Mouse (Mus musculus) erythroblast, adult 5-6 weeks (primary cell): ENCODE data around the gene Nup214. TPM values are rescaled to one million over a fixed set of nuclear protein-coding genes. Genes with fewer than 3 reads are reported as not detected.
"Not testable (repeated sequence)": the region's sequence is repeated elsewhere in the genome, so short reads cannot be mapped to it uniquely, and the experiment has no call there.

Experiments used
- ATAC-seq: replicated peaks from 2 replicates; pipeline ENCODE4 v1.8.0; 2016; ENCODE audit warnings: moderate number of reproducible peaks, mild to moderate bottlenecking, moderate TSS enrichment, inconsistent platforms; ENCODE audit not compliant: poor library complexity, low FRiP score, severe bottlenecking
- total RNA-seq, 2 experiments: library from RNA; stranded (forward) in 1 of 2; stranded (reverse) in 1 of 2; fragments of 150-400 nt in 1 of 2; fragments of 200-764, 138-1000 nt in 1 of 2; gene quantifications; 2 replicates each; pipeline versions ENCODE4 v1.2.3 to v1.2.4; 2015 to 2017; ENCODE audit warnings: low replicate concordance in 2 of 2

Gene Nup214
- total RNA-seq, 2 experiments from 2014 or later: 13.4 to 14.7 TPM

GRCm38 (mm10) chr2:32037279-32037858 is 63.1 kb downstream of the Nup214 start:
- ATAC-seq: no peak

- no peak for ATAC-seq
Measured at GRCm38 (mm10) chr2:32038661-32039081, 64.4 kb downstream of the Nup214 start.

- not testable (repeated sequence) for ATAC-seq
Measured at GRCm38 (mm10) chr2:32040646-32041045, 66.4 kb downstream of the Nup214 start.

- ATAC-seq: no peak
Measured at GRCm38 (mm10) chr2:32041087-32041486, 66.9 kb downstream of the Nup214 start.

- ATAC-seq: no peak
Measured at GRCm38 (mm10) chr2:32043836-32044235, 69.6 kb downstream of the Nup214 start.

- no peak for ATAC-seq
Measured at GRCm38 (mm10) chr2:32045375-32045774, 71.1 kb downstream of the Nup214 start.

DNA sequence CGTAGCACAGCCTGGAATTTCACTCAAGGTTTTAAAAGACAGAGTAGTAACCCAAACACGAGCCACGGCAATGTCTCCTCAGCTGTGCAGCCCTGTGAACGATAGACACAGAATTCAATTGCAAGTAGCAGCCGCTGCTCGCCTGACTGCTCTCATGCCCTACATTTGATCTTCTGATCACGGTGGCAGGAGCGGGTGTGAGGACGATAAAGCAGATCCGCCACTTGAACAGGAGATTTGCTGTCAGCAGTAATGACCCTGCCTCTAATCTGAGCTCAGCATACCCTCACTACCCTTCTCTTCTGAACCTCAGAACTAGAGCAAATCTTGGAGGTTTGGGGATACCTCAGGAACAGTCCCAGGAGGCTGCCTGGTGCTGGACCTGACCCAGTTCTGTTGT is 71.8 kb downstream of the Nup214 start:
- ATAC-seq: no peak

GRCm38 (mm10) chr2:32047323-32047722 is 73.1 kb downstream of the Nup214 start:
- ATAC-seq: no peak

GRCm38 (mm10) chr2:32051791-32052190 is 77.6 kb downstream of the Nup214 start:
- no peak for ATAC-seq

GRCm38 (mm10) chr2:32052418-32052817 is 78.2 kb downstream of the Nup214 start:
- ATAC-seq: no peak

DNA sequence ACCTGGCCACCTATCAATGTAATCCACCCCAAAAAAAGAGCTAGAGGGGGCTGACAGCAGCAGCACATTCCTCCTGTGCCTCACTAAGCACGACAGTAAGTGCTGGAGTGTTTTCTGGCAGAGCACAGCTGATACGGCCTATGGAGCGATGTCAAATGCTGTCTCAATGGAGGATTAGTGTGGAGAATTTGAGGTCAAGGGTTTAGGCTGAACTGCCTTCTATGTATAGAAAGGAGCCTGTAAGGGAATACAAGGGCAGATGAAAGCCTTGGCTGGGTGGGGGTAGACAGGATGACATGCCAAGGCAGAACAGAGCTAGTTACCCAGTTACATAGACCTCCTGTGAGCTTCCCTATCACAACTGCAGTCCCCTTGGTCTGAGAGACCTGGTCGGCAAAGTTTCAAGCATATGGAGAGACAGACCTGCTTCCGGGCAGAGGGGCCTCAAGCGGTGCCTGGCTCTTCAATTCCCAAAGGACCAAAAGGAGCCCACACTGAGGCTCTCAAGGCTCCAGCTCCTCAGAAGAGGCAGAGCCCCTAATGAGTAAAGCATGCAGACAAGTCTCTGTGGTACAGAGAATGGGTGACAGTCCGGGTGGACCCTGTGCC is 81.2 kb downstream of the Nup214 start:
- ATAC-seq: 0 out of 2 replicates have a peak, but pooled peaks have one; percentile 10

DNA sequence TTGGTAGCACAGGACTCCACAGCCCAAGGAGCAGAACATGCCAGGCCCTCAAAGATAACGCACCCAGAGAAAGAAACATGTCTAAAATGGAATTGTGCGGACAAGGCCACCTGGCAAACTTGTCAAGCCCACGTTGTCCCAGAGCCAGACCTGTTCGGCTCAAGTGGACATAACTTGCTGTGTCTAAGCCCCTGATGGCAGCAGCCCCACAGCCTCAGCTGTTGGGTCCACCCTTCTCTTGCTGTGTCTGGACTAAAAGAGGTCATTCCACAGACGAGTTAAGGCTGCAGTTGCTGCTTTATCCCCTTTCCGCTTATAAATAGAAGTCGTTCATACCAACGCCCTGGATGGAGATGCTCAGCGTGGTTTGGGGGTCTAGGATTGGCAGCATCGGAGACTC is 82.3 kb downstream of the Nup214 start:
- no peak for ATAC-seq

GRCm38 (mm10) chr2:32057360-32057759 is 83.1 kb downstream of the Nup214 start:
- ATAC-seq: no peak

DNA sequence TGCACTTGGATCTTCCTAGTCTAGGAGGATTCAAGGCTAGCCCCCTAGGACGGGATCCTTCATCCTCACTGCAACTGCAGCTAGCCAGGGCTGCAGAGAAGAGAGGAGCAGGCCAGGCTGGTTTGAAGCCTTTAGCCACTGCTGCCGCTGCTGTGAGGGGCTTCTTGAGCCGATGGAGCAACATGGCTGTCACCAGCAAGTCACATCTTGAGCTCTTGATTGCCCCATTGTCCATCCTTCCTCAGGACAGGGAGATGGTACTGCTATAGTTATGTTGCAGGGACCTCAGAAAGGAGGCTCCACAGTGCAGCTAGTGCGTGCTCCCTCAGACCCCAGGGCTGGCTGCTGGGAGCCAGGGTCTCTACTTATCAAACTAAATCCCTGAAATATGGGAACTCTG is 83.6 kb downstream of the Nup214 start:
- no peak for ATAC-seq

DNA sequence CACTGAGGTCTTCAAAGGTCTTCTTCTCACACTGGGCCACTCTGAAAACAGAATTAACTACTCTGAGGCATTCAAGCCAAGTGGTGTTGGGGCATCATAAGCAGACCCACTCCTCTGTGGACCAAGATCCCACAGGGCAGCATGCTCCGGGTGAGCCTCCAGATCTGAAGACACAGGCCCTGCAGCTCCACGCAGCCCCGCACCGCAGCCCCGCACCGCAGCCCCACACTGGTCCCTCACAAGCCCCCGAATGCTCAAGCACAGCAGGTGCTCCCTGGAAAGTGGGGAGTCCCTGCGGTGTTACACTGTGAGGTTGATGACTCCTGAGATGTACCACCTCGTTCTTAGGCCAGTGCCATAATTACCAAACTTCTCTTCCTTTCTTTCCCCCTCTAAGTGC is 84.0 kb downstream of the Nup214 start:
- ATAC-seq: no peak

- ATAC-seq: no peak
Measured at GRCm38 (mm10) chr2:32058716-32059115, 84.5 kb downstream of the Nup214 start.

DNA sequence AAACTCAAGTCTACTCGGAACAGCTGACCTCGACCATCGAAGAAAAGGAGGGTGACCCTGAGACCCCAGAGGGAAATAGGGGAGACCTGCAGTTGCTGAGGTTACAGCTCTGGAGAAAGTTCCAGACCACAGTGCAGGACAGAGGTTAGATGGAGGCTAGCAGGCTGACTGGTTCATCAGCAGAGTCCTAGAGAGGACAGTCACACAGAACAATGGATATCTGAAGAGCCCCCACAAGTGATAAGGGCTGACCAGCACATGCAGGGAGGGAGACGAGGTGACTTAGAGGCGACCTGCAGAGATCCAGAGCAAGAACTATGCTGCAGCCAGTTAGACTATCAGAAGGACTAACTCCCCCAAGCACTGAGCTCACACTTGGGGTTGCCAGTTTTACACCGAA is 85.4 kb downstream of the Nup214 start:
- ATAC-seq: no peak

DNA sequence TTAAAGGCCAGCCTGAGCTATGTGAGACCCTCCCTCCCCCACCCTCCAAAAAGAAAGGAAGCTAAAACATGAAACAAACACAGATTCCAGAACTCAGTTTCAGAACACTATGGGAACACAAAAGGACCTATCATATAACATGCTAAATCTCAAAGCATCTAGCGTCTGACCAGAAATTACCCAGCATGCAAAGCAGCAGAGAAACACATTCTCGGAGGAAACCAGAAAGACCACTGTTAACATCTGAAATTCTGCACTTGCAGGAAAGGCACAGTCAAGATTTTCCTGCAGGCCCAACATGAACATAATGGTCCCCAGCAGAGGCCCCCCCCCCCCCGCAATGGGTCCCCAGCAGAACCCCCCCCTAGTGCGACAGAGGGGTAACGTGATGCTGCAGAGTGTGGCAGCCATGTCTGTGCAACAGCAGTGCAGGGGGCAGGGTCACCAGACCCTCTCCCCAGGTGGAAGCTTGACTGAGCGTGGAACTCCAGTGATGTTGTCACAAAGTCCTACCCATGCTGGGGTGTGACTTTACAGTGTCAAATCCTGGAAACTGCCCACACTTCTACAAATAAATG is 86.1 kb downstream of the Nup214 start:
- no peak for ATAC-seq

- ATAC-seq: peak; percentile 42; the same call in 1 of the 2 replicates
Measured at GRCm38 (mm10) chr2:32061189-32061588, 87.0 kb downstream of the Nup214 start.

DNA sequence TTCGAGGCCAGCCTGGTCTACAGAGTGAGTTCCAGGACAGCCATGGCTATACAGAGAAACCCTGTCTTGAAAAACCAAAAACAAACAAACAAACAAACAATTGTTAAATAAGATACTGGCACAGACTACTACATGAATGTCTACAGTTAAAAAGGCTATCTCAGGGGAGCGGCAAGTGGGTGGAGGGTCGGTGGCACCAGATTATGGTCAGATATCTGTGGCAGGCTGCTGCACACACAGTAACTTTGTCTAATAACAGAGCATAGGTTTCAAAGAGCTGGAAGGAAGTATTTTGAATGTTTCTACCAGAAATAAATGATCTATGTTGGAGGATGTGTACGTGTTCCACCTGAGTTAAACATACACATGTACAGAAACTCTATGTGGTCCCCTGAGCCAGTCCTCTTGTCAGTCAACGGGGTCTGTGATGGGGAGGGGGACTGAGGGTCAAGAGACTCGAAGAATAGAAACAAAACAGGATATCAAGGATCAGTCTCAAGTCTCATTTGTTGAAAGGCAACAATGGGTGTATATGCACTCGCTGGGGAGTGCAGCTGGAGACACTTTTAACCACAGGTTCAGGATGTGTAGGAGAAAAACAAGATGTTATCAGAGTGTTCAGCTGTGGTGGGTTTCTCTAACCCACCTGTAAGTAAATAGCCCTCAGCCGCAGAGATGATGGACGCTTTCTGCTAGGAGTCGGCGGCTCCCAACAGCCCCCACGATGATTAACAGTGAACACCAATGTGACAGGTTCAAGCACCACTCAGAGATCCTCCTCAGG is 87.7 kb downstream of the Nup214 start:
- peak; percentile 49 for ATAC-seq
